Mouse (Mus musculus): ENCODE measurements around the gene Bad. TPM values are rescaled to one million over a fixed set of nuclear protein-coding genes. Genes with fewer than 3 reads are reported as not detected.

Bad gene
- total and polyA plus RNA-seq, 2 experiments, result 26.2 to 40.3 TPM

- Histone ChIP-seq H3K4me1 (ENCODE audit: control insufficient read depth, insufficient read depth, low read length) (peaks cover 29% of the 10 kb centered on the region), H3K9ac (ENCODE audit: low read depth, low read length) (no peak overlapping the region), H3K27ac (replicated peaks; ENCODE audit: insufficient read depth, low read depth, low read length) (peak overlapping the region; percentile 66), H3K36me3 (ENCODE audit: control insufficient read depth, insufficient read depth, low read length) (peaks cover 3% of the 10 kb centered on the region; the same call in 1 of the 2 replicates), H3K27me3 (ENCODE audit: control insufficient read depth, insufficient read depth, low read length) (no peaks in the 10 kb centered on the region), H3K4me3 (ENCODE audit: insufficient read depth, low read depth, low read length) (no peak overlapping the region), H3K79me2 (ENCODE audit: control insufficient read depth, insufficient read depth, low read length) (peaks cover 14% of the 10 kb centered on the region; the same call in 1 of the 2 replicates)
- WGBS, result 60% methylated on average over 4 of the region's 4 CpGs
- DNase-seq (ENCODE audit: extremely low read depth, low read depth, low spot score), result peak; percentile 78
- TF ChIP-seq POLR2A (IDR thresholded peaks at IDR 0.05; ENCODE audit: extremely low read depth, insufficient read depth, low read length) (no peak), CTCF (IDR thresholded peaks at IDR 0.05; ENCODE audit: low read depth, low read length) (no peak)
Observed at GRCm38 (mm10) chr19:6918321-6918720, 23.3 kb upstream of the Bad start.

DNA sequence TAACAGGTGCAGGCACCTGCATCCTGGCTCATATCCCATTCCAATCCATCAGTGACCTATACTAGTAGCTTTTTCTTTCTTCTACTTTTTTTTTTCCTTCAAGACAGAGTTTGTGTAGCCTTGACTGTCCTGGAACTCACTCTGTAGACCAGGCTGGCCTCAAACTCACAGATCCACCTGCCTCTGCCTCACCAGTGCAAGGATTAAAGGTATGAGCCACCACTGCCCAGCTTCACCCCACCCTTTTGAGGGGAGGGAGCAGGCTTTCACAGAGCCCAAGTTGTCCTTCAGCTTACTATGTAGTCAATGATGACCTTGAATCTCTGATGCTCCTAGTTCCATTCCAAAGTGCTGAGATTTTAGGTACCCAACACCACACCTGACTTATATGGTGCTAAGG is 22.2 kb upstream of the Bad start:
- H3K9ac ChIP-seq (ENCODE audit: low read depth, low read length), result no peak overlapping the region
- peaks cover 2% of the 10 kb centered on the region; the same call in 1 of the 2 replicates for H3K36me3 ChIP-seq (ENCODE audit: control insufficient read depth, insufficient read depth, low read length)
- H3K79me2 ChIP-seq (ENCODE audit: control insufficient read depth, insufficient read depth, low read length), result peaks cover 10% of the 10 kb centered on the region; the same call in 1 of the 2 replicates
- H3K27me3 ChIP-seq (ENCODE audit: control insufficient read depth, insufficient read depth, low read length), result no peaks in the 10 kb centered on the region
- TF ChIP-seq CTCF (IDR thresholded peaks at IDR 0.05; ENCODE audit: low read depth, low read length), result no peak
- TF ChIP-seq POLR2A (IDR thresholded peaks at IDR 0.05; ENCODE audit: extremely low read depth, insufficient read depth, low read length), result no peak
- no peak for DNase-seq (ENCODE audit: extremely low read depth, low read depth, low spot score)
- H3K27ac ChIP-seq (replicated peaks; ENCODE audit: insufficient read depth, low read depth, low read length), result peak overlapping the region; percentile 55
- H3K4me3 ChIP-seq (ENCODE audit: insufficient read depth, low read depth, low read length), result no peak overlapping the region
- H3K4me1 ChIP-seq (ENCODE audit: control insufficient read depth, insufficient read depth, low read length), result peaks cover 29% of the 10 kb centered on the region

GRCm38 (mm10) chr19:6919876-6920740 is 21.6 kb upstream of the Bad start:
- 16% methylated on average over 8 of the region's 8 CpGs for WGBS
- TF ChIP-seq POLR2A (IDR thresholded peaks at IDR 0.05; ENCODE audit: extremely low read depth, insufficient read depth, low read length), result no peak
- TF ChIP-seq CTCF (IDR thresholded peaks at IDR 0.05; ENCODE audit: low read depth, low read length), result no peak
- no peaks in the 10 kb centered on the region for H3K27me3 ChIP-seq (ENCODE audit: control insufficient read depth, insufficient read depth, low read length)
- H3K9ac ChIP-seq (ENCODE audit: low read depth, low read length), result peak overlapping the region; percentile 74
- H3K4me1 ChIP-seq (ENCODE audit: control insufficient read depth, insufficient read depth, low read length), result peaks cover 36% of the 10 kb centered on the region
- H3K4me3 ChIP-seq (ENCODE audit: insufficient read depth, low read depth, low read length), result peak overlapping the region; percentile 71
- H3K79me2 ChIP-seq (ENCODE audit: control insufficient read depth, insufficient read depth, low read length), result peaks cover 8% of the 10 kb centered on the region; the same call in 1 of the 2 replicates
- H3K36me3 ChIP-seq (ENCODE audit: control insufficient read depth, insufficient read depth, low read length), result peaks cover 2% of the 10 kb centered on the region; the same call in 1 of the 2 replicates
- peak overlapping the region; percentile 70 for H3K27ac ChIP-seq (replicated peaks; ENCODE audit: insufficient read depth, low read depth, low read length)
- DNase-seq (ENCODE audit: extremely low read depth, low read depth, low spot score), result peak; percentile 74

DNA sequence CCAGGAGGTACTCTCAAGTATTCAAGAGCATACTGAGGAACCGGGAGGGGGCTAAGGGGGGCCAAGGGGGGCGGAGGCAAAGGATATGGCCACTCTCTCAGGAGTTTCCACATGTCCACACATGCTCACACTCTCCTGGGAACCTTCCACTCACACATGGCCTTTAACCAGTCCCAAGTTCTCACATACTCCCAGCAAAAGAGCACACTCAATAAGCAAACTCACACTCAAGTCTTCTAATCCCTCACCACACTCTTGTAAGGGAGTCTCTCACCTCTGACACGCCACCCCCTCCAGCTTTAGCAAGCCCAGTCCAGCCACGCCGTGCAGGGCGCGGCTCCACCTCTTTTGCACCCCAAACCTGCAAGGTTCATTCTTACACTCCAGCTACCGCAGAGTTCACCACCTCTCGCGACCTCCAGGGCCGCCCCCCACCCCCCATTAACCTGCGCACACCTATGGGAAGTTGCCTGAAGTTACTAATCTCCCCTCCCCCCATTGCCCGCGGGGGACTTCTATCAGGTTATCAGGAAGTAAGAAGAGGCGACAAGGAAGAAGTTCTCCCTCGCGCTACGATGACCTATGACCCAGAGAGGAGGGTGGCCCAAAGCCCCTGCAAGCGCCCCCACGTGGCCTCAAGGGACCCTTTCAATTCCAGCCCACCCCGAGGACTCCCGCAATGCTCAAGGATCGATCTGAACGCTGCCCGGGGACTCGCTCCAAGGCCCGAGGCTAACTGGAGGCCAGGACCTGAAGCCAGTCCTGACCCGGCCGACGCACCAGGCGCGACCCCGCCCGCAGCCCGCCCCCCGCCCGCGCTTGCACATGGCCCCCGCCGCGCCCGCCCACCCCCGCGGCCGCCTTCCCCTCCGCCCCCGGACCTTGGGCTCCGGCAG is 20.7 kb upstream of the Bad start:
- Histone ChIP-seq H3K4me3 (ENCODE audit: insufficient read depth, low read depth, low read length) (peak overlapping the region; percentile 71), H3K9ac (ENCODE audit: low read depth, low read length) (peak overlapping the region; percentile 74), H3K4me1 (ENCODE audit: control insufficient read depth, insufficient read depth, low read length) (peaks cover 36% of the 10 kb centered on the region), H3K79me2 (ENCODE audit: control insufficient read depth, insufficient read depth, low read length) (peaks cover 5% of the 10 kb centered on the region; the same call in 1 of the 2 replicates), H3K27ac (replicated peaks; ENCODE audit: insufficient read depth, low read depth, low read length) (peak overlapping the region; percentile 70), H3K36me3 (ENCODE audit: control insufficient read depth, insufficient read depth, low read length) (peaks cover 2% of the 10 kb centered on the region; the same call in 1 of the 2 replicates), H3K27me3 (ENCODE audit: control insufficient read depth, insufficient read depth, low read length) (no peaks in the 10 kb centered on the region)
- WGBS, result 1% methylated on average over 48 of the region's 48 CpGs
- peak; percentile 62 for DNase-seq (ENCODE audit: extremely low read depth, low read depth, low spot score)
- TF ChIP-seq CTCF (IDR thresholded peaks at IDR 0.05; ENCODE audit: low read depth, low read length) (no peak), POLR2A (IDR thresholded peaks at IDR 0.05; ENCODE audit: extremely low read depth, insufficient read depth, low read length) (0 out of 2 replicates have a peak, but pooled peaks have one; percentile 42)

DNA sequence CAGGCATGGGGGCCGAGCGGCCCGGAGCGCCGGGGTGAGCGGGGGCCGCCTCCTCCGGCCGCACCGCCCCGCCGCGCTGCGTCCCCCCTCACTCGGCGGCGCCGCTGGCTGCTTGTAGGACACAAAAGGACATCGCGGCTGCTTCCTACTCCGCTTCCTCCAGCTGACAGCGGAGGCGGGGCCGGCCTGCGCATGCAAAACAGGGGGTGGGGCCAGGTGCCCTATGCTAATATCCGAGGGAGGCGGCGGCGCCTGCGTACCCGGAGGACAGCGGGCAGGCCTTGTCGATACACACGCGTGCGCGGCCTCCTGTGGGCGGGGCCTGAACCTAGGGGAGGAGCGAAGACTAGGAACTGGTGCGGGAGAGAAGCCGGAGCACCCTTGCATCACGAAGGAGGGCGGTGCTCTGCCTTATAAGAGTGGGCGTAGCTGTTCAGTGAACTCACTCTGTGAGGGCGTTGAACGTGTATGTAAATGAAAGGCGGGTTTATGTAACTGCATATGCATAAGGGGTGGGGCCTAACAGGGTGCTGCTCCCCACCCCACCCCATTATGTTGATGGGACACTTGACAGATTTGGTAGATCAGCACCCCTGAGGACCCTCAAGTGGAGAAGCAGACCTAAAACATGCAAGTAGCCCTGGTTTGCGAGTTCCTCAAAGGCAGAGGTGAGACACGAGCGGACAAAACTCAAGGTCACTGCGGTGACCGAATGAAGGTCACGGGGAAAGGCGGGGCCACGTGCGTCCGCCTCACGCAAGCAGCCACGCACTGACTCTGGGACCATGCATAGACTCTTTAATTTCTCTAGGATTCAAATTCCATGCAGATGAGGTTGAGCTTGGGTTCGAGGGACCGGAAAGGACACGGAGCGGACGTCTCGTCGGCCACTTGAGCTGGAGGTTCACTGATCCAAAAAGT is 19.8 kb upstream of the Bad start, which contains the start of gene Esrra:
Esrra (minus strand) TSS at position 167 of the 921 bp plus-strand sequence.
- Histone ChIP-seq H3K79me2 (ENCODE audit: control insufficient read depth, insufficient read depth, low read length) (no peaks in the 10 kb centered on the region; the same call in 1 of the 2 replicates), H3K27ac (replicated peaks; ENCODE audit: insufficient read depth, low read depth, low read length) (peak within 1 kb of the TSS; percentile 84), H3K36me3 (ENCODE audit: control insufficient read depth, insufficient read depth, low read length) (peaks cover 2% of the 10 kb centered on the region; the same call in 1 of the 2 replicates), H3K27me3 (ENCODE audit: control insufficient read depth, insufficient read depth, low read length) (no peaks in the 10 kb centered on the region), H3K4me1 (ENCODE audit: control insufficient read depth, insufficient read depth, low read length) (peaks cover 36% of the 10 kb centered on the region), H3K4me3 (ENCODE audit: insufficient read depth, low read depth, low read length) (peak within 1 kb of the TSS; percentile 71), H3K9ac (ENCODE audit: low read depth, low read length) (peak within 1 kb of the TSS; percentile 74)
- under 1% methylated on average over 66 of the region's 66 CpGs for WGBS
- TF ChIP-seq POLR2A (IDR thresholded peaks at IDR 0.05; ENCODE audit: extremely low read depth, insufficient read depth, low read length) (peak; percentile 86), CTCF (IDR thresholded peaks at IDR 0.05; ENCODE audit: low read depth, low read length) (no peak)
- DNase-seq (ENCODE audit: extremely low read depth, low read depth, low spot score), result peak; percentile 99
